Mouse (Mus musculus): ENCODE measurements at regions not wholly inside any gene's neighbourhood (a gene's known extent, or its start where the extent isn't known, plus 50 kb on each side); places are given as distances from the start of the nearest gene placed in this dataset.

DNA sequence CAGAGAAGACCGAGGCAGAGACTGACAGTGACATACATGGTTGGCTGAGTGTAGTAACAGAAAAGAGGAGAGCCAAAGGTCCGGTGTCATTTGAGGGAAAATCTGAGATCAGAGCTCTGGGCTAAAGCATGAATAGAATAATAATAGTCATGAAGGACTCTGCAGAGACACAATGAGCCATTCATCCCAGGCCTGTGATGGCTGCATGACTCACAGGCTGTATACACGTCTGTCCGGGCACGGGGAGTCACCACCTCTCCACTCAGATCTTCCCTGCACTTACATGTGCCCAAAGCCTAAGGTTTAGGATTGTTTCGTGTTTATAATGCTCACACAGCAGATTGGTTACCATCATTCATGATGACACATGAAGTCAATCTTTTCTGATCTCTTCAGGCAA lies 246.2 kb upstream of the Jmjd1c start:
- in situ Hi-C loops (cut with MboI; ENCODE audit: unreplicated experiment in 2 of 2) = loop anchor here (5.0 to 25.0 kb wide), 5 partner anchors 55 to 1138 kb away; partner anchors contain the start of genes Rtkn2 (in 2 of the 2) and Ado (in 1 of the 2)

DNA sequence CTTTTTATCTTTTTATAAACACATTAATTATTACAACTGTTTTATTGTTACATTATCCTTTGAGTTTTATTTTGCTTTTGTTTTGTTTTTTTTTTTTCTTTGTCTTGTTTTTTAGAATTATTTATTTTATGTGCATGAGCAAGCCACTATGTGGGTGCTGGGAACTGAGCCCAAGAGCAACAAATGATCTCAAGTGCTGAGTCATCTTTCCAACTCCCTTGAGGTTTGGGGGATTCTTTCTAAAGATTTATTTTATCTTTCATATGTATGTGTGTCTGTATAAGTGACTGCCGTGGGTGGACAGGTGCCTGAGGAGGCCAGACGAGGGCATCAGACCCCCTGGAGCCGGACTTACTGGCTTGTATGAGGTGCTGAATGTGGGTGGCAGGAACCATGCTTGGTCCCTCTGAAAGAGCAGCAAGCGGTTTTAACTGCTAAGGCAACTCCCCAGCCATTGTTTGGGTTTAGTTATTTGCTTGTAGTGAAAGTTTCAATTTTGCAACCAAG lies 244.9 kb upstream of the Jmjd1c start:
- in situ Hi-C loops (cut with MboI; ENCODE audit: unreplicated experiment in 2 of 2) = loop anchor here (5.0 to 25.0 kb wide), 5 partner anchors 54 to 1136 kb away; partner anchors contain the start of genes Rtkn2 (in 2 of the 2) and Ado (in 1 of the 2)

DNA sequence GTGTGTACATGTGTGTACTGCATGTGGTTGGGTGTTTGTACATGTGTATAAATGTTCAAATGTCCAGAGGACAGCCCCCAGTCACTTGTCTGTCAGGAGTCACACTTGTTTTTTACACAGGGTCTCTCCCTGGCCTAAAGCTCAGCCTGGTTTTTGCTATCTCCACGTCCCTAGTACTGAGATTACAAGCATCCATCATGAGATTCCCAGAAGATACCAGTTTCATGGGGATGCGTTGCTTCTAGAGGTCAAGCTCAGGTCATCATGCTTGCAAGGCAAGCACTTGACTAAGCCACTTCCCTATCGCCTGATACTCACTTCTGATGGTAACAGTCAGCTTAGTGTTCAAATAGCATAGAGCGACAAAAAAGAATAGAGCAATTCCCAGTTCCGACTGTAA lies 244.1 kb upstream of the Jmjd1c start:
- in situ Hi-C loops (cut with MboI; ENCODE audit: unreplicated experiment in 2 of 2) = loop anchor here (5.0 to 25.0 kb wide), 5 partner anchors 53 to 1135 kb away; partner anchors contain the start of genes Rtkn2 (in 2 of the 2) and Ado (in 1 of the 2)

DNA sequence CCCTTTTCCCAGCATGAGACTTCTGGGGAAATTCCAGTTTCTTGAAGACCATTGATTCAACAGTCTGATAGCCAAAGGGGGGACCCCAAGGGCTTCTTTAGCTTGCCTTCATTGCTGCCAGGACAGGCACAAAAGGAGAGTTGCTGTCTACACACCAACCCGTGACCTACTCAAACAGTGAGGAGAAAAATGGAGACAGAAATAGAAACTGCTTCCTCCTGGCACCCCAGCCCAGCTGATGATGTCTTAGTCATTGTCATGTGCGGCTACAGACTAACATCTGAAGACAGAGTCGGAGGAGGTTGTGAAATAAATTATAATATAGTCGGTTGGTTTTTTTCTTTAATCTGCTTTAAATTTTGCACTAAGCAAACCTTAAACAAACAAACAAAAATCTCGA lies 243.2 kb upstream of the Jmjd1c start:
- in situ Hi-C loops (cut with MboI; ENCODE audit: unreplicated experiment in 2 of 2) = loop anchor here (5.0 to 25.0 kb wide), 5 partner anchors 52 to 1135 kb away; partner anchors contain the start of genes Rtkn2 (in 2 of the 2) and Ado (in 1 of the 2)

DNA sequence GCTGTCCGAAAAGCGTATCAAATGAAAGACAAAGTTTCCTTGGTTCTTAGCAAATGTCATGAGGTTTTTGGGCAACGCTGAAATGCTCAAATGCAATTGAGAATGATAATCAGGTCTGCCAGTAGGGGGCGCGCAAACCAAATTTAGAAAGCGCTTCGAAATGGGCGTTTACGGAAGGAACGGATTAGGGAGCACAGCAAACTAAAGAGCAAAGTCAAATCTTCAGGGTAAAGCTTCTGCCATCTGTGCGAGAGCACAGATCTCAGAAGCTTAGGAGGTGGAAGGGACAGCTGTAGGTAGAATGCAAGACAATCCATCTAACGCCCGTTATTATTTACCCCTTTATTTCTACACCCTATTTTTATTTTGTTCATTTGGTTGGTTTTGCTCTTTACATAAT lies 242.7 kb upstream of the Jmjd1c start:
- in situ Hi-C loops (cut with MboI; ENCODE audit: unreplicated experiment in 2 of 2) = loop anchor here (5.0 to 25.0 kb wide), 5 partner anchors 52 to 1134 kb away; partner anchors contain the start of genes Rtkn2 (in 2 of the 2) and Ado (in 1 of the 2)

DNA sequence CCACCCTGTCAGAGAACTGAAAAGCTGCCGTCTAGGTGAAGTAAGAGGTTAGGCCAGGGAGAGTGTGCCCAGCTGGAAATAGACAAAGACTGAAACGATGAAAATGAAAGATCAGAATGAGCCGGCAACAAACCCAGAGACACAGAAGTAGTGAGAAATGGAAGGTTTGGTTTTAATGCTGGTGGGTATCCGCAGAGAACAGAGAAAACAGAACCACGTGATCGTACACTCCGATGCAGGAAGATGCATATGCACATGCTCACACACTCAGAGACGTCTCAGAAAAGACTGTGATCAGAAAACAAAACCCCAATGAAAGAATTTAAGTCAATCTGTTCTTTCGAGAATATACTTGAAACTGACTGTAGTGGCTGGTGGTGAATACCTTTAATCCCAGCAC lies 241.0 kb upstream of the Jmjd1c start:
- in situ Hi-C loops (cut with MboI; ENCODE audit: unreplicated experiment in 2 of 2) = loop anchor here (5.0 to 25.0 kb wide), 8 partner anchors 50 to 1132 kb away; partner anchors contain the start of genes Rtkn2 (in 2 of the 2), Ado (in 1 of the 2) and Egr2 (in 1 of the 2)

DNA sequence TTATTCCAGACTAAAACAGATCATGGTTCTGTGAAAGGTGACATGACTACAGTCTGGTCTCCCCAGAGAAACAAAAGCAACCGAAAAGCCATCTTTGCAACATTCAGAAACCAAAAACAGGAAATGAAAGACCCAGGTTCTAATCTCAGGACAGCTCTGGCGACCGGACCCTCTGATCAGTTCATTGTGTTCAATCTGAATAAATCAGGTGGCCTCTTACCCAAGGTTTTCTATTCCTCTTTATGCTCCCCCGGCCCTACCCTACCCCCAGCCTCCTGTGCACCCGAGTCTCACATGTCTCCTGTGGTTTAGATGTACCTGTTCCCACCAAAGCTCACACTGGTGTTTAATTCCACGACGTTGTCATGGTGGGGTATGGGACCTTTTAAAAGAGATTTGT lies 238.6 kb upstream of the Jmjd1c start:
- in situ Hi-C loops (cut with MboI; ENCODE audit: unreplicated experiment in 2 of 2) = loop anchor here (5.0 to 25.0 kb wide), 7 partner anchors 47 to 1130 kb away; partner anchors contain the start of genes Rtkn2 (in 2 of the 2), Ado (in 1 of the 2) and Egr2 (in 1 of the 2)

DNA sequence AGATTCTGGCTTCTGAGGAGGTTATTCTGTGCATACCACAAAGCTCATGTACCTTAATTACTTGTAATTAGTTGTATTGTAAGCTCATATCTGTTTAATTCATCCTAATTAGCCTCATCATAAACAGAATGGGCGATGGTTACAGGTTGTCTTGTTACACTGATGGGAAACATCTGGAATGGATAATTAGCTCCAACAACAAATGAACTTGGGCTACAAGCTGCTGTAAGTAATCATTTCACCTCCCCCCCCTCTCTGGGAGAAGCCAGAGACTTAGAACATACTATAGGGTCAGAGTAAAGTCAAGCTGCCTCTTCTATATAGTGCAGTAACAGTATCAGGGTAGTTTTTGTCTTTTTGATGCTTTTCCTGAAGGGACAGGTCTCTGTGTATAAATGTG lies 234.5 kb upstream of the Jmjd1c start:
- in situ Hi-C loops (cut with MboI; ENCODE audit: unreplicated experiment in 2 of 2) = loop anchor here (25.0 kb wide), 2 partner anchors 1001 to 1126 kb away; partner anchors contain the start of gene Rtkn2 (in 2 of the 2)

DNA sequence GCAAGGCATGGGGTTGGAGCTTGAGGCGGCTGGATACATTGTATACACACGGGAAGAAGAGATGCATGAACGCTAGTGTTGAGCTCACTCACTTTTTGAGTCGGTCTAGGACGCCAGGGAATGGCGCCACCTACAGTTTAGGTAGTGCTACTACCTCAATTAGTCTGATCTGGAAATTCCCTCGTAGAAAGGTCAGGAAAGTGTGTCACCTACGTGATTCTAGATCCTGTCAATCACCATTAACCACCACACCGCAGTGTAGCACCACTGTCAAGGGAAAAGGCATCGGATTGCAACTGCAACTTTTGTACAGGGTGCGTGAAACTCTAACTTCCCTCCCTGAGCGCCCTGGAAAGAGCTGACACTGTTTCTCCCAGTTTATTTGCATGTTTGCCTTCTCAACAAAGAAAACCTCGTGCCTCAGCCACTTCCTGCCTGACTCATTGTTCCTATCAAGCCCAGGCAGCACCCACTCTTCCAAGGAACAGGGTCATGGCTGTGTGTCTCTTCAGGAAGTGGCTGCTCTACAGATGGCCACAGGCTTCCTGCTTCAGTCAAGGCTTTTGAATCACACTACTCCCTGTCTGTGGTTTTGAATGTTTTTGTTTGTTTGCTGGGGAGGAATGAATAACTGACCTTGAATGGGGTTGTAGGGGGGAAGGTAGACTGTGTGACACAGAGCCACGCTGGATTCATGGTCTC lies 231.6 kb upstream of the Jmjd1c start:
- in situ Hi-C loops (cut with MboI; ENCODE audit: unreplicated experiment in 2 of 2) = loop anchor here (25.0 kb wide), 2 partner anchors 998 to 1123 kb away; partner anchors contain the start of gene Rtkn2 (in 2 of the 2)

DNA sequence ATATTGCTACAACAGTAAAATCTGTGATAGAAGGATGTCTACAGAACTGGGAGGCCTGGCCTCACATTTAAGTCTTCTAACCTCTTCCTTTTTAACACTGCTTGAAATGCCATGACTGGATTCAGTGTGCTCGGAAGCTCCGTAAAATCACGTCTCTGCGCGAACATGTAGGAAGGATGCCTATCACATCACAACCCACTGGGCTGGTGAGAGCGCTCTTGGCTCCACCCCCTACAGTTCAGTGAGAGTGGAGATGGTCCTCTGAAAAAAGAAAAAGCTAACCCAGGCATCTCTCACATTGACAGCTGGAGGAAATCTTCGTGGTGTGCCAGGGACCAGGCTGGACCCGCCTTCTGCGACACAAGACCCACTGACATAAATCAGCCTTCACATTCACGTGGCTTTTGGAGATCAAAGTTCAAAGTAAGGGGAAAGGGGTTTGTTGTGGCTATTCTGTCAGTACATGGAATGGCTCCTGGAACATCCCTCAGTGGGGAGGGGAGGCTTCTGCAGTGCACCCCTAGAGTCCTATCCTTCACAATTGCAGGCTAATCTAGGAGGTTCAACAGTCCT lies 230.8 kb upstream of the Jmjd1c start:
- in situ Hi-C loops (cut with MboI; ENCODE audit: unreplicated experiment in 2 of 2) = loop anchor here (25.0 kb wide), 2 partner anchors 997 to 1122 kb away; partner anchors contain the start of gene Rtkn2 (in 2 of the 2)

DNA sequence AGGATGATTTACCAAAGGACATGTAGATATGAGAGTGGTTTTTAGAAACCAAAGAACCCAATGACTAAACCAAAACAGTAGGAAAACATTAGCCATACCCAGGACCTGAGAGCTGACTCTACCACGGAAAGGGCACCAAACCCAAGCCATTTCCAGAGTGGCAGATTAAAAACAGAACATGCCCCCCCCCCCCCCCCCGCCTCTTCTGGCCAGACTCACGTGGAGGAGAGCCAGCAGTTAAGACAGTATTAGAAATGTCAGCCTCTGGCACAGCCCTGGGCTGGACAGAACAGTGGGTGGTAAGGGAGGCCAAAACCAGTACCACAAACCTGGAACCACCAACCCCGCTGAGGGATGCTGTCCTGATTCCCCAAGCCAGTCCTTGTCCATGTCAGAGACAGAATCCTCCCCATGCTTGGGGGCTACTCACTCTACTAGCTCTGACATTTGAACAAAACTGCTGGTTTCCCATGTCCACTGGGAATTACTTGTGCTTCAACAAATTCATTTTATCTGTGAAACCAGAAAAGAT lies 224.7 kb upstream of the Jmjd1c start:
- in situ Hi-C loops (cut with MboI; ENCODE audit: unreplicated experiment in 2 of 2) = loop anchor here (25.0 kb wide), 2 partner anchors 991 to 1116 kb away; partner anchors contain the start of gene Rtkn2 (in 2 of the 2)

DNA sequence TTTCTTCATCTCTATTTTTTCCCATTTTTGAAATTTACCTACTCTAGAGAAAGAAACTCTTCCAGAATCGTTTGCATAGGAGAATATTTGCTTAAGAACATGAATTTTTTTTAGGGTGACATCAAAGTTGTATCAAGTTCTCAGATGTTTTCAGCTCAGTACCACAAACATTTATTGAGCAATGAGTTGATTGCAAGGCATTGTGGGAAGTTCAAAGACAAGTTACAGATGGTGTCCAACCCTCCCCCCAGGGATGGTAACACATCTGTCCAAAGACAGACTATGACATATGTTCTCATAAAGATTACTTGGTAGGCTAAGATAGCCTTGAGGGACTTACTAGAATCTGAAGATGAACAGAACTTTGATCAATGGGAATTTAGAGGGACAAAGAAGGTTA lies 224.3 kb upstream of the Jmjd1c start:
- in situ Hi-C loops (cut with MboI; ENCODE audit: unreplicated experiment in 2 of 2) = loop anchor here (25.0 kb wide), 2 partner anchors 991 to 1116 kb away; partner anchors contain the start of gene Rtkn2 (in 2 of the 2)

DNA sequence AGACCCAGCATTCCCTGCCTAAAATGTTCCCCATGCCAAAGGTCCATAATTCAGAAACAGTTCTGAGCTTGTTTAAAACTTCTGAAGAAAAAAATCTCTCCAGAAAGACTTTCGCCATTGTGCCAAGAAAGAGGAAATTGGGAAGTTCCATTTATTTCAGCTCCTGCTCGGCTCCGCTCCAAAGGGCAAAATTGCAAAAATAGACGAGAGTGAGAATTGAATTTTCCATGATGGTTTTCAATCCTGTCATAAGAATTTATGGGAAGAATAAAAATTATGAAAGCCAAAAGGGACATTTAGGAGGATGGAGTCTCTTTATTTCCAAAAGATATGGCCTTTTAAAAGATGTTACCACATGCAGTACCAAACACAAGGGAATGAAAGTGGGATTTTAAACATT lies 222.5 kb upstream of the Jmjd1c start:
- in situ Hi-C loops (cut with MboI; ENCODE audit: unreplicated experiment in 2 of 2) = loop anchor here (25.0 kb wide), 2 partner anchors 989 to 1114 kb away; partner anchors contain the start of gene Rtkn2 (in 2 of the 2)

DNA sequence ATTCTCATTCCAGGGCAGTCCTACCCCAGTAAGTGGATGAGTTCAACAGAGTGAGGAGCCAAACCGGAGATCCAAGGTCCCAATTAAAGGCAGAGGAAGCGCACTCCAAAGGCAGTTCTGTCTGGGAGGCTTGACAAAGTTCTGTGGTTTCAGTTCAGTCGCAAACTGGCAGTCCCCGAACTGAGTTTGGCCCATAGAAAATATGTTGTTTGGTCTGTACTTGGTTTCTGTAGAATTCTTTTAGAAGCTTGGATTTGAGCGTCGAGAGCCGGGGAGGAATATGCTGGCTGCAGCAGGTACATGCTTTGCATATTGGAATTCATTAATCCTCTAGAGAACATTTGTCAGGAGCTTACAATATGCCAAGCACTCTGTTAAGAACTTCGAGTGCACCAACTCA lies 216.9 kb upstream of the Jmjd1c start:
- in situ Hi-C loops (cut with MboI; ENCODE audit: unreplicated experiment in 2 of 2) = no loop called here

DNA sequence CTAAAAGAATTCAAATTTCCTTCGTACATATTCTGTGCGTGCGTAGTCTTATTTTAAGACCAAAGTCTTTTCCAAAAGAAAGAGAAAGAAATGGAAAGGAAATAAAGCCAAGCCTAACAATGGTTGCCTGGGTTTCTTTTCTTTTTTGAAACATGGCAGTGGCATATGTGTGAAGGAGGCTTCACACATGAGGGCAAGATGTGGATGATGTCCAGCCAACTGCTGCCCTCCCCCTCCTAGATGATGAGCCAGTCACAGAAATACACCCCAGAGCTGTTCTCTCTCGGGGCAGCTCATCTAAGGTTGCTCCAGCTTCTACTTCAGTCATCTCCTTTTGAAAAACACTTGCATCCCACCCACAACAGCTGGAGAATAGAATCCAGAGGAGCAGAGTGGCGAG lies 213.1 kb upstream of the Jmjd1c start:
- in situ Hi-C loops (cut with MboI; ENCODE audit: unreplicated experiment in 2 of 2) = no loop called here

DNA sequence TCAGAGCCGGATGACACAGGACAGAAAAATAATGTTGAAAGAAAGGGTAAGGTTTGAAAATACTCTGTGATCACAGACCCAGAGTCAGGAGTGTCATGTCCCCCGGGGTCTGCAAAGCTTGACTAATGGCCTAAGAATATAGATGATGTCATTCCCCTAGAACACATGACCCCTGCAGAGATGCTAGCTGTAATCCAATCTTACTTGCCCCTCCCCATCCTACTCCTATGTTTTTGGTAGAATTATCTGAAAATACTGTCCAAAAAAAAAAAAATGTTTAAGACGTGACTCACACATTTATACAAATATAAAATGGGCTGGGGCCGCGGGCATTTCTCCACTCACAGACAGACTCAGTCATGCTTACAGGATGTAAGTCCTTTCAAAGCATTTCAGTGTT lies 210.3 kb upstream of the Jmjd1c start:
- in situ Hi-C loops (cut with MboI; ENCODE audit: unreplicated experiment in 2 of 2) = no loop called here

DNA sequence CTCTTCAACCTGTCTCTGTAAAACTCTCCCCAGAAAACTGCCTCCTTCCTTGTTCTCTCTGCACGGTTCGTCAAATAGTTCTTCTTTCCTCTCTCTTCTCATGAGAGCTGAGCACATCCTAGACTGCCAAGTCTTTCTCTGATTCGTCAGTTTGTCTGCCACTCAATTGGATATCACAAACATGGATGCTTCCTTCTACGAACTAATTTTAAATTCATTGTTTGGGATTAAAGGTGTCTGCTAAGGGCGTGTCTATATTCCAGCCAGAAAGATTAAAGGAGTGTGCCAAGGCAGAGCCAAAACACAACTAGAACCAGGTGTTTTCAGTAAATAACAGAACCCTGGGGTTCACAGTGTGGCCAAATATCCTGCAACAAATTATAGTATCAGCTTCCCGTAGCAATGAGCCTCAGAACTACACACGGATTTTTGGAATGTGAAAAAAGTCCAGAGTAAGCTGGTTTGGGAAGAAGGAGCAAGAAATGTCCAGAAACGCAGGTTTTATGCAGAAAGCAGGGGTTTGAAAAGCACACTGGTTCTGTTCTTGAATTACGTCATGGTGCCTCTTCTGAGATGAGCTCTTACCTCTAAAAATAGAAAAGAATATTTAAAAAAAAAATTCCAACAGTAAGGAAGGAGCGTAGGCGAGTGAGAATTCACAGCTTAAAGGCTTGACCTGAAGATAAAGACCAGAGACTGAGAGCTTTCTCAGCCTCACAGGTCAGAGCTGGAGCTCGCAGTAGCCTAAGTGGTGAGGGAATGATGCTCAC lies 206.0 kb upstream of the Jmjd1c start:
- in situ Hi-C loops (cut with MboI; ENCODE audit: unreplicated experiment in 2 of 2) = no loop called here

DNA sequence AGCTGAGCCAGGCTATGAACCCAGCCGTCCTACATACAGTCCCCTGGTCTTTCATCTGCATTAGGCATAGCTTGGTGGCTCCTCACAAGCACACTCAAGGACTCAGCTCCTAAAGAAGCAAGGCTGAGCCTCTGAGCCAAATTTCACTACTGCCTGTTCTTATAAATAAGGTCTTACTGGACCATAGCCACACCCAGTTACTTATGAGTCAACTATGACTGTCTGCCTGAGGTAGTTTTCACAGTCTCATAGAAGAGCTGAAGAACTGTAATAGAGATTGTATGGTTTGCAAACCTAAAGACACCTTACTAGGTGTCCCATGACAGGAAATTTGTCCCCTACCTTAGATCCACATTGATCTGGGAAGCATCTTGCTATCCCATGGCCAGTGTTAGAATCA lies 204.1 kb upstream of the Jmjd1c start:
- in situ Hi-C loops (cut with MboI; ENCODE audit: unreplicated experiment in 2 of 2) = no loop called here

DNA sequence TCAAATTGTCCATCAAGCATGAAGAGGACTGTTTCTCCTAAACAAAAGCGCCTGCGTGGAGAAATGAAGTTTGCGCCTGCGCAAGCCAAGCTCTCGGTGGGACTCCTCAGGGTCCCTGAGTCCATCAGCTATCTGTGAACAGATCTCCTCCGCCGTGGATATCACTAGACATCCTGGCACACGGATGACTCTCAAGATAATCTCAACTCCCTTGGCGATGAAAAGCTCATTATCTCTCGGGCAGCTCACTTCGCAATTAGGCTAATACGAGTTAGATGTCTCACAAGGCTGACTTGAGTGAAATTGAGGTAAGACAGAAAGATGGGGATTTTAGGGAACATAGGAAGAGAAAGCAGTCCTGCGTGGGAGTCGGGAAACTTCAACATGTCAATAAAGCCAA lies 202.1 kb upstream of the Jmjd1c start:
- in situ Hi-C loops (cut with MboI; ENCODE audit: unreplicated experiment in 2 of 2) = no loop called here
